Mouse (Mus musculus) CH12.LX (cell line): ENCODE measurements at regions not wholly inside any gene's neighbourhood (a gene's known extent, or its start where the extent isn't known, plus 50 kb on each side); places are given as distances from the start of the nearest gene placed in this dataset.

Experiments
- DNase-seq: peaks from one replicate; pipeline ENCODE4 v3.0.0-alpha.2; 2013; ENCODE audit errors: extremely low read depth
- H3K27ac ChIP-seq: 2 replicates; pipeline ENCODE4 v1.5.1; 2012; ENCODE audit warnings: low read depth, mild to moderate bottlenecking, control low read depth, moderate library complexity; ENCODE audit not compliant: insufficient read depth
- H3K27me3 ChIP-seq: replicated peaks from 2 replicates; pipeline ENCODE3; 2012; ENCODE audit warnings: inconsistent platforms
- H3K36me3 ChIP-seq, 2 experiments: replicated peaks in 1 of 2; 2 replicates each; pipeline versions ENCODE3 to v1.6.1; 2012; ENCODE audit warnings: inconsistent platforms in 1 of 2, low read length in 1 of 2, mild to moderate bottlenecking in 1 of 2, mixed read lengths in 1 of 2, moderate library complexity in 1 of 2; ENCODE audit not compliant: control insufficient read depth in 1 of 2, insufficient read depth in 1 of 2
- H3K4me1 ChIP-seq, 2 experiments: 2 replicates each; pipeline ENCODE4 v1.6.1; 2012; ENCODE audit warnings: inconsistent platforms in 1 of 2, moderate library complexity in 1 of 2; ENCODE audit not compliant: insufficient read depth in 2 of 2, control insufficient read depth in 1 of 2
- H3K4me2 ChIP-seq: 2 replicates; pipeline ENCODE4 v1.6.1; 2012; ENCODE audit warnings: low read depth, mild to moderate bottlenecking, control low read depth; ENCODE audit not compliant: poor library complexity, insufficient read depth, severe bottlenecking
- H3K4me3 ChIP-seq, 3 experiments: fragments of 150-350 bp in 1 of 3; sonication (generic) in 1 of 3; replicated peaks in 1 of 3; 2 replicates each; pipeline versions ENCODE3 to v1.5.1; 2011 to 2012; ENCODE audit warnings: low read depth in 2 of 3, low read length in 2 of 3, mild to moderate bottlenecking in 2 of 3, moderate library complexity in 2 of 3, control low read depth in 1 of 3, improper control_type of control experiment in 1 of 3, inconsistent platforms in 1 of 3, mixed read lengths in 1 of 3; ENCODE audit not compliant: poor library complexity in 1 of 3
- H3K79me2 ChIP-seq: replicated peaks from 2 replicates; pipeline ENCODE4 v1.6.1; 2012; ENCODE audit warnings: mild to moderate bottlenecking, moderate library complexity; ENCODE audit not compliant: control insufficient read depth, poor library complexity, insufficient read depth, severe bottlenecking; ENCODE audit errors: extremely low read depth
- H3K9ac ChIP-seq: 2 replicates; pipeline ENCODE4 v1.6.1; 2012; ENCODE audit warnings: low read depth, mild to moderate bottlenecking, control low read depth, moderate library complexity; ENCODE audit not compliant: insufficient read depth
- H3K9me3 ChIP-seq: replicated peaks from 2 replicates; pipeline ENCODE3; 2012; ENCODE audit warnings: low read length, inconsistent platforms, mixed read lengths
- BHLHE40 ChIP-seq: IDR thresholded peaks from 2 replicates; pipeline ENCODE4 v1.6.1; 2011; ENCODE audit warnings: mild to moderate bottlenecking, low read depth, low read length, improper control_type of control experiment
- CHD1 ChIP-seq: IDR thresholded peaks from 2 replicates; pipeline ENCODE4 v1.6.1; 2012; ENCODE audit warnings: low read depth, low read length, improper control_type of control experiment, inconsistent platforms
- CTCF ChIP-seq, 2 experiments: IDR thresholded peaks in 1 of 2; conservative IDR thresholded peaks in 1 of 2; 2 replicates each; pipeline ENCODE4 v1.5.1; 2011 to 2012; ENCODE audit warnings: low read depth in 2 of 2, low read length in 2 of 2, improper control_type of control experiment in 1 of 2, inconsistent platforms in 1 of 2, mild to moderate bottlenecking in 1 of 2, moderate library complexity in 1 of 2
- E2F4 ChIP-seq: IDR thresholded peaks from 2 replicates; pipeline ENCODE4 v1.6.1; 2011; ENCODE audit warnings: low read depth, low read length, improper control_type of control experiment; ENCODE audit not compliant: insufficient replicate concordance
- ELF1 ChIP-seq: IDR thresholded peaks from 2 replicates; pipeline ENCODE4 v1.6.1; 2014; ENCODE audit warnings: low read depth, mild to moderate bottlenecking, inconsistent platforms, low read length, improper control_type of control experiment
- HCFC1 ChIP-seq: IDR thresholded peaks from 2 replicates; pipeline ENCODE4 v1.6.1; 2012; ENCODE audit warnings: low read depth, mild to moderate bottlenecking, inconsistent platforms, low read length, improper control_type of control experiment
- IRF4 ChIP-seq: IDR thresholded peaks from 2 replicates; pipeline ENCODE4 v1.6.1; 2014; ENCODE audit warnings: low read depth, mild to moderate bottlenecking, inconsistent platforms, low read length, improper control_type of control experiment
- MAFK ChIP-seq: IDR thresholded peaks from 2 replicates; pipeline ENCODE4 v1.6.1; 2011; ENCODE audit warnings: low read length, improper control_type of control experiment; ENCODE audit not compliant: insufficient replicate concordance
- MAX ChIP-seq: IDR thresholded peaks from 2 replicates; pipeline ENCODE4 v1.6.1; 2011; ENCODE audit warnings: low read length, improper control_type of control experiment
- MEF2A ChIP-seq: IDR thresholded peaks from 2 replicates; pipeline ENCODE4 v1.6.1; 2014; ENCODE audit warnings: low read depth, mild to moderate bottlenecking, inconsistent platforms, low read length, improper control_type of control experiment, borderline replicate concordance
- MXI1 ChIP-seq: IDR thresholded peaks from 2 replicates; pipeline ENCODE4 v1.6.1; 2011; ENCODE audit warnings: mild to moderate bottlenecking, low read depth, low read length, improper control_type of control experiment
- NELFE ChIP-seq: IDR thresholded peaks from 2 replicates; pipeline ENCODE4 v1.6.1; 2011; ENCODE audit warnings: low read depth, low read length, improper control_type of control experiment
- PAX5 ChIP-seq: IDR thresholded peaks from 2 replicates; pipeline ENCODE4 v1.6.1; 2012; ENCODE audit warnings: low read length, inconsistent platforms, mixed read lengths
- RCOR1 ChIP-seq: conservative IDR thresholded peaks from 2 replicates; pipeline ENCODE4 v1.6.1; 2012; ENCODE audit warnings: low read depth, mild to moderate bottlenecking, inconsistent platforms, low read length, improper control_type of control experiment
- SMC3 ChIP-seq: IDR thresholded peaks from 2 replicates; pipeline ENCODE4 v1.6.1; 2011; ENCODE audit warnings: low read depth, low read length, improper control_type of control experiment
- TCF12 ChIP-seq: IDR thresholded peaks from 2 replicates; pipeline ENCODE4 v1.6.1; 2014; ENCODE audit warnings: low read depth, mild to moderate bottlenecking, inconsistent platforms, low read length, improper control_type of control experiment
- USF1 ChIP-seq: IDR thresholded peaks from 2 replicates; pipeline ENCODE4 v1.6.1; 2014; ENCODE audit warnings: low read depth, mild to moderate bottlenecking, inconsistent platforms, low read length, improper control_type of control experiment
- USF2 ChIP-seq: conservative IDR thresholded peaks from 2 replicates; pipeline ENCODE4 v1.6.1; 2011; ENCODE audit warnings: low read depth, low read length, improper control_type of control experiment
- ZC3H11A ChIP-seq: IDR thresholded peaks from 2 replicates; pipeline ENCODE4 v1.6.1; 2012; ENCODE audit warnings: low read depth, mild to moderate bottlenecking, inconsistent platforms, low read length, improper control_type of control experiment
- ZNF384 ChIP-seq: IDR thresholded peaks from 2 replicates; pipeline ENCODE4 v1.6.1; 2012; ENCODE audit warnings: low read depth, low read length, improper control_type of control experiment, inconsistent platforms
- dilution Hi-C: fragments of 300-500 bp; cut with MboI; formaldehyde crosslinking; loops from 2 replicates; pipeline ENCODE4 v1.14.3; 2020; ENCODE audit warnings: low sequenced_read_pairs; ENCODE audit not compliant: extremely low pct_unique_long_range_greater_than_20kb, extremely low pct_ligation_motif_present
- in situ Hi-C: fragments of 300-500 bp; cut with MboI; formaldehyde crosslinking; loops from 3 replicates; pipeline ENCODE4 v1.14.3; 2019; ENCODE audit warnings: low sequenced_read_pairs, low pct_ligation_motif_present, low pct_unique_long_range_greater_than_20kb, mixed read lengths

GRCm38 (mm10) chr5:37875452-37875851 is 51.1 kb upstream of the Msx1 start:
- peaks cover 72% of the 10 kb centered on the region for H3K27me3 ChIP-seq
- no peaks in the 10 kb centered on the region for H3K9me3 ChIP-seq
- TF ChIP-seq PAX5 = no peak
- TF ChIP-seq BHLHE40 = no peak
- TF ChIP-seq RCOR1 = no peak
- TF ChIP-seq SMC3 = no peak
- TF ChIP-seq MEF2A = no peak
- no peak overlapping the region for H3K9ac ChIP-seq
- no peaks in the 10 kb centered on the region for H3K4me1 ChIP-seq
- H3K4me3 ChIP-seq = no peak overlapping the region
- no peak overlapping the region for H3K27ac ChIP-seq
- H3K36me3 ChIP-seq = no peaks in the 10 kb centered on the region
- H3K4me2 ChIP-seq = no peak overlapping the region
- in situ Hi-C loops = no loop called here
- H3K79me2 ChIP-seq = no peaks in the 10 kb centered on the region
- no peak for DNase-seq
- dilution Hi-C loops = no loop called here

GRCm38 (mm10) chr5:37874784-37875281 is 50.5 kb upstream of the Msx1 start:
- no peaks in the 10 kb centered on the region for H3K36me3 ChIP-seq
- no peaks in the 10 kb centered on the region for H3K4me1 ChIP-seq
- no peak for DNase-seq
- no peak overlapping the region for H3K9ac ChIP-seq
- H3K4me3 ChIP-seq = no peak overlapping the region
- no peak overlapping the region for H3K4me2 ChIP-seq
- no peaks in the 10 kb centered on the region for H3K9me3 ChIP-seq
- in situ Hi-C loops (no loop called here), dilution Hi-C loops (no loop called here)
- no peak for TF ChIP-seq CHD1
- TF ChIP-seq USF1 = no peak
- no peak for TF ChIP-seq TCF12
- no peak for TF ChIP-seq BHLHE40
- no peak for TF ChIP-seq NELFE
- TF ChIP-seq E2F4 = no peak
- no peak for TF ChIP-seq ZNF384
- no peak for TF ChIP-seq USF2
- no peak for TF ChIP-seq MAX
- TF ChIP-seq CTCF (conservative IDR thresholded peaks at IDR 0.05 in 1 of 2, IDR thresholded peaks at IDR 0.05 in 1 of 2; ENCODE audit: low read depth in 2 of 2, low read length in 2 of 2) = no peak
- TF ChIP-seq IRF4 = no peak
- TF ChIP-seq MAFK = no peak
- no peak for TF ChIP-seq ZC3H11A
- no peak for TF ChIP-seq MXI1
- no peak for TF ChIP-seq ELF1
- TF ChIP-seq HCFC1 = no peak
- no peak overlapping the region for H3K27ac ChIP-seq
- no peaks in the 10 kb centered on the region for H3K79me2 ChIP-seq
- peaks cover 73% of the 10 kb centered on the region for H3K27me3 ChIP-seq
